Mouse (Mus musculus): Measurements from ENCODE around the gene Rnf166.

Gene Rnf166

DNA sequence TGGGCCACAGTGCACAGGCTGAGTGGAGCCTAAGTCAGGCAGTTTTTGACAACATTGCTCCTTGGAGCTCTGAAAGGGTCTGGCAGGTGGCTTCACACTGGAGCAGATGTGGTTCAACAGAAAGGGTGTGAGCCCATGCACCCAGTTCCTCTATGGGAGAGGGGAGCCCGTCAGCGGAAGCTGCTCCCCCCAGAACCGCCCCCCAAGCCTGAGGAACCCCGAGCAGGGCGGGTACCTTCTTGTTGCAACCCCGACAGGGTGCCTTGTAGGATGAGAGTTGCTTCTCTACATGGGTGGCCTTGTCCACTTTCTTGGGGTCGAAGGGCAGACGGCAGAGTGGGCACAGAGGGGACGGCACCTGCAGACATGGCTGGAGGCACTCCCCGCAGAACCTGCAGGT, 5.9 kb downstream of the Rnf166 start:
- DNase-seq (ENCODE audit: low read depth, low spot score), result no peak

- DNase-seq (ENCODE audit: low read depth, low spot score), result no peak
Measured at GRCm38 (mm10) chr8:122469407-122469806, 6.5 kb downstream of the Rnf166 start.

DNA sequence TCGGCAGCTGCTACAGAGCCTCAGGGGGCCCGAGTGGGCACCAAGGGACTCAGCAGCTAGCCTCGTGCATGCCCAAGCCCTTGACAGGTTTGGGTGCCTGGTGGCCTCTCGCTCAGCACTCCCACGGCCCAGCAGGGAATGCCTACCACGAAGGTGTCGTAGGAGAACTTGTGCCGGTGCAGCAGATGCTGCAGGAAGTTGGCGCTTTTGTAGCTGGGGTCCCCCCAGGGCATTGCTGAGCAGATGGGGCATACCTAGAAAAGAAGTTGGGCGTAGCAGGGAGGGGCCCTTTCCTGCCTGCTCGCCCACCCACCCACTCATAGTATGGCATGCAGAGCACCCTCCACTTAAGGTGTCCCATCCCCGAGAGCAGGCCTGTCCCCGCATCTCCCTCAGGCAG, 8.0 kb downstream of the Rnf166 start:
- DNase-seq (ENCODE audit: low read depth, low spot score), result no peak

- no peak for DNase-seq (ENCODE audit: low read depth, low spot score)
Measured at GRCm38 (mm10) chr8:122464985-122465384, 10.9 kb downstream of the Rnf166 start.

- no peak for DNase-seq (ENCODE audit: low read depth, low spot score)
Measured at GRCm38 (mm10) chr8:122463651-122464640, 11.9 kb downstream of the Rnf166 start.

GRCm38 (mm10) chr8:122462510-122462909, 13.4 kb downstream of the Rnf166 start:
- DNase-seq (ENCODE audit: low read depth, low spot score), result no peak

DNA sequence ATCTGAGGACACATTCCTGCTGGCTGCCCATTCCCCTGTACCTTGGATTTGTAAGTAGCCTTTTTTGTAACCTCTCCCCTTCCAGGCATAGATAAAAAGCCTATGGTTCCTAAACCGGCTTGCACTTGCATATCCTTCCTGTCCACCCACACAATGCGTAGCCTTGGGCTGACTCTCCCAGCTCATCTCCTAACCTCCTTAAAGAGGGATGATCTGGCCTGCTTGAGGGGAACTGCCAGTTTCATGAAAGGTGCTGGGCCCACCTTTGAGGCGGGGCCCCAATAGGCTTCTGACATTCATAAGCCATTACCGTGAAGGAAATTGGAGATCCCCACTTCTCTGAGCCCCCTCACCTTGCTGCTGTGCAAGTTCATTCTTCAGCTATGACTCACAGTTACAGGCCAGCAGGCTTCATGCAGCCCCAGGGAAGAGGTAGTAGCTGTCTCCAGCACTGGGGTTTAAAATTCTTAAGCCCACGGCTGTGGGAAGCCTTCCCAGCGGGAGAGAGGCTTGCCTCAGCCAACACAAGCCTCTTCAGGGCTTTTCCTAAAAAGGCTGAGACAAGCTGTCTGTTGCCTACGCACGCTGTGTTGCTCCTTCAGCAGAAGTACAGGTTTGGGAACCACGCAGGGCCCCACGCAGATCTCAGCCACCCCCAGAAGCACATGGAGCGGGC, 14.3 kb downstream of the Rnf166 start:
- DNase-seq (ENCODE audit: low read depth, low spot score), result no peak

- peak; percentile 76 for DNase-seq (ENCODE audit: low read depth, low spot score)
Measured at GRCm38 (mm10) chr8:122460524-122461472, 15.1 kb downstream of the Rnf166 start, which contains the start of gene Snai3. TSS of gene Snai3 (minus strand) at chr8:122460733.

DNA sequence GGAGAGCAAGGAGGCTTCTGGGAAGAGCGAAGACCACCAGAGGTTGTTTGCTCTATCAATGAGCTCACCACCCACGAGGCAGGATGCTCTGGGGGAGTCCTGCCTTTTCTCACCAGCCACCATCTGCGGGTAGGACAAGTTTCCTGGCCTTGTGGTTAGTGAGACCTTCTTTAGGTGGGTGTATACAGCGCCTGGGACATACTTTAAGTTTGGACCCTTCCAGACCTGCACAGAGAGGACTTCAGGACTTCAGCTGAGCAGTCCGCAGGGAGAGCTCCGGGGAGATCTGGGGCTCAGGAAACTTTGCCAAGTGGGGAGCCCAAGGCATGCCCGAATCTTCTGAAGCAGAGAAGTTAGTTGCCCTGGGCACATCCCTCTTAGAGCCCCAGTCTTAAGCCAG, 15.9 kb downstream of the Rnf166 start:
- DNase-seq (ENCODE audit: low read depth, low spot score), result no peak

DNA sequence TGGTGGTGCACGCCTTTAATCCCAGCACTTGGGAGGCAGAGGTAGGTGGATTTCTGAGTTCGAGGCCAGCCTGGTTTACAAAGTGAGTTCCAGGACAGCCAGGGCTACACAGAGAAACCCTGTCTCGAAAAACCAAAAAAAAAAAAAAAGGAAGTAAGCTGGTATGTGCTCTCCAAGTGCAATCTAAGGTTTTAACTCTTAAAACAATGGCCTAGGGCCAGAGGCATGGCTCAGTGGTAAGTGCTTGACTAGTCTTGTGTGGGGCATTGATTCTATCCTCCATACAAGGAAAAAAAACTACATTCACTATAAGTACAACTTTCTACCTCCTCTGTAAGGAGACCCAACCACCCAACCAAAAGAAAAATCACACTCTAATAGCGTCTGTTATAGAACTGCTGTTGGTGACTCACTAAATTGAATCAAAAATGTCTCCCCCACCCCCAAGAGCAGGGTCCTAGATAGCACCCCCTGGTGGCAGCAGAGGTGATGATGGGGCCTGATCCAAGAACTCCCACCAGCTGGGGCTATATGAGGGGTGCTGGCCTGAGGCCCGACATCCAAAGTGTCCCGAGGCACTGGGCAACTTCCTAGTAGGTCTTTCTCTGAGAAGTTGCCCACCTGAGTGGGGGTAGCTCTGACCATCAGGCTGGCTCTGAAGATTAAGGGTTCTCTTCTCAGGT, 16.5 kb downstream of the Rnf166 start:
- peak; percentile 64 for DNase-seq (ENCODE audit: low read depth, low spot score)

- DNase-seq (ENCODE audit: low read depth, low spot score), result no peak
Measured at GRCm38 (mm10) chr8:122457171-122457570, 18.7 kb downstream of the Rnf166 start.

- no peak for DNase-seq (ENCODE audit: low read depth, low spot score)
Measured at GRCm38 (mm10) chr8:122454409-122454808, 21.5 kb downstream of the Rnf166 start.

- no peak for DNase-seq (ENCODE audit: low read depth, low spot score)
Measured at GRCm38 (mm10) chr8:122452154-122452553, 23.7 kb downstream of the Rnf166 start.

DNA sequence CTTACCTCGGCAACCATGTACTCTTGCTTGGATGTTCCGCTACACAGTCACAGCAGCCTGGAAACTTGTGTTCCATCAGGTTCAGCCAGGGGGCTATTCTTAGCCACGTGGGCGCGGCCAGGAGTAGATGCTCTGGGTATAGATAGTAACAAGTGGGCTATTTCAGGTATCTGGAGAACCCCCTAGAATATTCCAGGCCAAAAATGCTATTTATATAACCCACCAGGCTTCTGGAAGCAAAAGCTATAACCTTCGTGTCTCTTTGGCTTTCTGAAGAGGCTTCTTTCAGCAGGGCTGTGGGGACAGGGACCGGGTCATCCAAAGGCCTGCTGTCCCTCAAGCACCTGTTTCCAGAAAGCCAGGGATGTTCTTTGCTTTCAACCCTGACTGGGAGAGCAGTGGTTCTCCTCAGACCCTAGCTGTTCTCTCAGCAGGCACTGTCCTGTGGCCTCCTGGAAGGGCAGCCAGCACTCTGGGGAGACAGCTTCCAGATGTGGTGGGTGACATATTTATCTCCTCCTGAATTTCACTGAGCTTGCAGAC, 24.6 kb downstream of the Rnf166 start:
- no peak for DNase-seq (ENCODE audit: low read depth, low spot score)

DNA sequence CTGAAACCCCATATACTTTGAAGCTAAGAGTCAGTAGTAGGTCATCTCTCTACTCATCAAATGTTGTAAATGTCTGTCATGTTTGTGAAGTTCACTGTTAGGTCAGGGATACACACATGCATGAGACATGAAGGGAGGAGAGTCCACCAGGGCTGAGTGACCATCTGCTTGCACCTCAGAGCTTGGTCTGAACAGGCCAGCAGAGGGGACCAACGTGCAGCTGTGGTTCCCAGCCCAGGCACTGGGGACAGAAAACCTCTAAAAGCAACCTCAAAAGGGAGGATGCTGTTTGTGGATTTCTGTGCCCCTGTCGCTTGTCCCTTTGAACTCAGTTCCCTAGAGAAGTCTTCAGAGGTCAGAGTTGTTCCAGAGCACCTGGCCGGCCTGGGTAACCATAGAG, 30.7 kb downstream of the Rnf166 start:
- DNase-seq (ENCODE audit: low read depth, low spot score), result no peak

DNA sequence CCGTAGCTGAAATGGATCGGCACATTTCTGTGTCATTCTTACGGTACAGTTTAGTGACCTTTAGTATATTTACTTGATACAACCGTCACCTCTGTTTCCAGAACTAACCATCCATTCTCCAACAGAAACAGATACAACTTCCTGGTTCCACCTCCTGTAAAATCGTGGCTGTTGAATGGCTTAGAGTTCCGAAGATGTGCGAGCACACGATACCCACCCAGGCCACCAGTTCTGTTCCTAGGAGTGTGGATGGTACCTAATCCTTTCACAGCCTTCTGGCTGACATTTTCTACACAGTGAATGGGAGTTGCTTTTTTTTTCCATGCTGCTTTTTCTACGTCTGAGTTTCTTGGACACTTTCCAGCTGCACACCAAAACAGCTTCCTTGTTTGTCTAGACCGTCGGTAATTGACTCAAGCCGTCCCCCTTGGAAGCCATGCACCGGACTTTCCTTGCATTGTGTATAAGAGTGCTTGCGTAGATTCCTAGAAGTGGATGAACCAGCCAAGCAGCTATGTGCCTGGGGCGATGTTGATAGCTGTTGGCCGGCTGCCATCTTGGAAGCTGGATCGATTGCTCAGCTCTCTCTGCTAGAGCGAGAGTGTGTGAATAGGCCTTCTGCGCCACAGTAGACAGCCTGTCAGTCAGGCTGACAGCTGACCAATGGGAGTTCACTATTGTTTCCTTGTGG, 31.7 kb downstream of the Rnf166 start:
- peak; percentile 94 for DNase-seq (ENCODE audit: low read depth, low spot score)

GRCm38 (mm10) chr8:122443262-122444006, 32.4 kb downstream of the Rnf166 start, which contains the start of gene Mvd:
TSS of gene Mvd (minus strand) at chr8:122443422.
- DNase-seq (ENCODE audit: low read depth, low spot score), result peak; percentile 100

GRCm38 (mm10) chr8:122442781-122443180, 33.1 kb downstream of the Rnf166 start:
- DNase-seq (ENCODE audit: low read depth, low spot score), result no peak

DNA sequence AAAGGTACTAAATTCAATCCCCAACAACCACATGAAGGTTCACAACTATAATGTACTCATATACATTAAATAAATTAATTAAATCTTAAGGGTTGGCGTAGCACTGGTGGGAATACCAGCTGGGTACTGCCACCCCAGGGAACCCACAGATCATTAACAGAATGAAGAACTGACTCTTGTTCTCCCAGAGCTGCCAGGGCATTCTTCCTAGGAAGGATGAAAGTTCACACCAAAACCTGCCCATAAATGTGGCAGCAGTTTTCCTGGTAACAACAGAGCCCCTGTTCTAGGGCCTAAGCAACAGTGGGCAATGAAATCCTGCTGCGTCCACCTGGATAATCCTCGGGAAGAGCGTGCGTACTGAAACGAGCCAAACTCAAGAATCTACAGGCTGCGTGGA, 33.5 kb downstream of the Rnf166 start:
- no peak for DNase-seq (ENCODE audit: low read depth, low spot score)

Data from ZHBTc4 (cell line).